Mouse (Mus musculus) adrenal gland, postnatal 4 days (tissue): Measurements from ENCODE around the gene Ppp4r3b. TPM values are rescaled to one million over a fixed set of nuclear protein-coding genes. Genes with fewer than 3 reads are reported as not detected.

Experiments used
- DNase-seq, 2 experiments: peaks; one replicate each; pipeline ENCODE4 v3.0.0; 2021 to 2022; ENCODE audit warnings: low spot score in 2 of 2, mixed read lengths in 2 of 2
- long read RNA-seq, 2 experiments: library from polyadenylated mRNA; stranded (forward); transcript quantifications; one replicate each; pipeline ENCODE4 v2.0.0; 2021
- total RNA-seq, 2 experiments: library from RNA; stranded (reverse); gene quantifications; 2 replicates each; pipeline ENCODE4 v1.2.3; 2021

Gene Ppp4r3b
- 10 to 100 TPM; 93.5 to 94.3 TPM for total RNA-seq
- long read RNA-seq, experiment 1, full-length matches to known transcripts, result 10 of 20 reads
- long read RNA-seq, experiment 1, partial matches to known transcripts, result 7 of 20 reads
- long read RNA-seq, experiment 1, other reads (novel, unspliced or antisense), result 3 of 20 reads
- long read RNA-seq, experiment 2, full-length matches to known transcripts, result 34 of 48 reads
- long read RNA-seq, experiment 2, partial matches to known transcripts, result 4 of 48 reads
- long read RNA-seq, experiment 2, other reads (novel, unspliced or antisense), result 10 of 48 reads

GRCm38 (mm10) chr11:29172563-29173124 lies at the start of gene Ppp4r3b:
Gene Ppp4r3b, plus strand, starts transcription at chr11:29172890.
- peak; percentile 92 to 93 for DNase-seq

- no peak for DNase-seq
These were observed 42.8 kb upstream of the Ppp4r3b start for GRCm38 (mm10) chr11:29129862-29130384.

- DNase-seq, result peak; percentile 68 to 79
These were observed 42.0 kb upstream of the Ppp4r3b start, which contains the start of gene Pnpt1 for GRCm38 (mm10) chr11:29130385-29131355. Gene Pnpt1, plus strand, starts transcription at chr11:29130744.

- DNase-seq, result no peak
These were observed 32.0 kb upstream of the Ppp4r3b start for GRCm38 (mm10) chr11:29140671-29141070.

GRCm38 (mm10) chr11:29148901-29149300 lies 23.8 kb upstream of the Ppp4r3b start:
- DNase-seq, result no peak

GRCm38 (mm10) chr11:29163569-29163968 lies 9.1 kb upstream of the Ppp4r3b start:
- no peak for DNase-seq

GRCm38 (mm10) chr11:29171959-29172391 lies 715 bp upstream of the Ppp4r3b start:
- DNase-seq, result peak; percentile 3 to 9

GRCm38 (mm10) chr11:29173125-29173631 lies 488 bp downstream of the Ppp4r3b start:
- peak; percentile 19 to 40 for DNase-seq

GRCm38 (mm10) chr11:29173706-29174436 lies 1.2 kb downstream of the Ppp4r3b start:
- no peak for DNase-seq

- DNase-seq, result no peak
These were observed 6.6 kb downstream of the Ppp4r3b start for GRCm38 (mm10) chr11:29179319-29179718.

GRCm38 (mm10) chr11:29180657-29181056 lies 8.0 kb downstream of the Ppp4r3b start:
- no peak for DNase-seq

GRCm38 (mm10) chr11:29181751-29182150 lies 9.1 kb downstream of the Ppp4r3b start:
- no peak for DNase-seq

- DNase-seq, result no peak
These were observed 16.3 kb downstream of the Ppp4r3b start for GRCm38 (mm10) chr11:29188981-29189380.

- DNase-seq, result no peak
These were observed 31.0 kb downstream of the Ppp4r3b start for GRCm38 (mm10) chr11:29203653-29204052.

GRCm38 (mm10) chr11:29209774-29210173 lies 37.1 kb downstream of the Ppp4r3b start:
- no peak for DNase-seq

- DNase-seq, result no peak
These were observed 43.5 kb downstream of the Ppp4r3b start for GRCm38 (mm10) chr11:29216196-29216595.

- DNase-seq, result no peak
These were observed 46.4 kb downstream of the Ppp4r3b start for GRCm38 (mm10) chr11:29219055-29219454.

GRCm38 (mm10) chr11:29222310-29222709 lies 49.6 kb downstream of the Ppp4r3b start:
- no peak for DNase-seq

GRCm38 (mm10) chr11:29224754-29225153 lies 52.1 kb downstream of the Ppp4r3b start:
- no peak for DNase-seq

- DNase-seq, result no peak
These were observed 56.3 kb downstream of the Ppp4r3b start for GRCm38 (mm10) chr11:29228957-29229356.
